Mouse (Mus musculus) liver, embryonic 12.5 days (tissue): ENCODE results near the gene Reg2. TPM values are rescaled to one million over a fixed set of nuclear protein-coding genes. Genes with fewer than 3 reads are reported as not detected.

Experiments
- polyA plus RNA-seq: library from polyadenylated mRNA; unstranded; fragments of >200 nt; fragmentation: Nextera tagmentation; extraction: Ambion mirVana; gene quantifications from 2 replicates; pipeline ENCODE4 v1.2.1, GENCODE M21; 2016

Gene Reg2
- polyA plus RNA-seq, 1 experiment from 2014 or later, result not detected

Other genes starting within 250 kb of the Reg2 start
- gene Reg3b, start 25.0 kb upstream of the Reg2 start, polyA plus RNA-seq, result not detected in 2 replicates
- gene Reg3d, start 16.8 kb upstream of the Reg2 start, polyA plus RNA-seq, result not detected in 2 replicates
- gene Reg3a, start 14.9 kb upstream of the Reg2 start, polyA plus RNA-seq, result not detected in 2 replicates
- not detected in 2 replicates for gene Reg1, start 27.1 kb downstream of the Reg2 start, polyA plus RNA-seq
- not detected in 2 replicates for gene Reg3g, start 73.2 kb downstream of the Reg2 start, polyA plus RNA-seq